Mouse (Mus musculus) neural tube, embryonic 10.5 days (tissue): ENCODE measurements around the gene Ripk3.

Source experiments
- DNase-seq: peaks from one replicate; pipeline ENCODE4 v3.0.0-alpha.2; 2017; ENCODE audit warnings: low spot score; ENCODE audit errors: extremely low spot score

Gene Ripk3

GRCm38 (mm10) chr14:55762001-55762821 lies 26.5 kb downstream of the Ripk3 start:
- DNase-seq: peak; percentile 82

GRCm38 (mm10) chr14:55761163-55761562 lies 27.5 kb downstream of the Ripk3 start, which contains the start of gene Ltb4r2:
Gene Ltb4r2 (plus strand): TSS chr14:55761428.
- DNase-seq: no peak

GRCm38 (mm10) chr14:55760156-55760555 lies 28.5 kb downstream of the Ripk3 start:
- peak; percentile 90 for DNase-seq

GRCm38 (mm10) chr14:55758363-55758784 lies 30.3 kb downstream of the Ripk3 start, which contains the start of gene Cideb:
Gene Cideb (minus strand): TSS chr14:55758458.
- DNase-seq: peak; percentile 27

- DNase-seq: no peak
Measured at GRCm38 (mm10) chr14:55757566-55757965, 31.1 kb downstream of the Ripk3 start.

- DNase-seq: no peak
Measured at GRCm38 (mm10) chr14:55747051-55747847, 41.4 kb downstream of the Ripk3 start.

- DNase-seq: no peak
Measured at GRCm38 (mm10) chr14:55745861-55746237, 42.8 kb downstream of the Ripk3 start.

GRCm38 (mm10) chr14:55745180-55745860 lies 43.3 kb downstream of the Ripk3 start, which contains the start of the genes Dhrs1 and Nop9:
Gene Dhrs1 (minus strand): TSS chr14:55745690.
Gene Nop9 (plus strand): TSS chr14:55745693.
- peak; percentile 96 for DNase-seq

GRCm38 (mm10) chr14:55743711-55744110 lies 45.0 kb downstream of the Ripk3 start:
- peak; percentile 92 for DNase-seq

- no peak for DNase-seq
Measured at GRCm38 (mm10) chr14:55737086-55737687, 51.5 kb downstream of the Ripk3 start.

GRCm38 (mm10) chr14:55735758-55736157 lies 52.9 kb downstream of the Ripk3 start:
- DNase-seq: no peak

GRCm38 (mm10) chr14:55735334-55735733 lies 53.3 kb downstream of the Ripk3 start:
- no peak for DNase-seq
